Mouse (Mus musculus): ENCODE data around the gene Ppil4. TPM values are rescaled to one million over a fixed set of nuclear protein-coding genes. Genes with fewer than 3 reads are reported as not detected.
A peak's percentile ranks its signal among the peaks of the same experiment; 100 is the strongest.

Ppil4 gene
- polyA plus RNA-seq, 2 experiments, result 21.3 to 34.7 TPM

DNA sequence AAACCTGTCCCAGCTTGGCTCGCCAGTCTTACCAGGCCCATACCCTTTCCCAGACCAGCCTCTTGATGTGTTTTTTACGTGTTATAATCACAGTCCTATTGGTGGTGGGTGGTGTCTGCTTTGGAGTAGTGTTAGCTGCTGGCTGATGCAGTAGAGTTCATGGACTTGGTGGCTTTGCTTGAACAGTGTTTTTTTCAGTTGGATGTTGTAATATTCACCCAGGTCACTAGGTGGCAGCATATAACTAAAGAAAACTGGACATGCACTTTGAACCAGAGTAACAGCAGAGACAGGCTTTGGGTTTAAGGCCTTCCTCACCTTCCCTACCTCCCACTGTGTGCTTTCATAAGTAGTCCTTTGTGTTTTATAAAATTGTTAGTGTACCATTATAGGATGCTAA, 17.2 kb downstream of the Ppil4 start:
- H3K27ac ChIP-seq (replicated peaks; ENCODE audit: low read depth, low read length), result no peak overlapping the region
- H3K27me3 ChIP-seq (ENCODE audit: control insufficient read depth, insufficient read depth, low read length), result no peaks in the 10 kb centered on the region
- DNase-seq (ENCODE audit: low spot score), result peak; percentile 59
- no peaks in the 10 kb centered on the region for H3K9me3 ChIP-seq (ENCODE audit: control insufficient read depth, low read length)
- TF ChIP-seq POLR2A (IDR thresholded peaks at IDR 0.05; ENCODE audit: borderline replicate concordance, extremely low read depth, insufficient read depth, insufficient read length), result no peak
- no peak overlapping the region for H3K4me2 ChIP-seq (replicated peaks; ENCODE audit: low read depth, low read length, severe bottlenecking)
- H3K9ac ChIP-seq (ENCODE audit: low read depth, low read length, severe bottlenecking), result no peak overlapping the region
- WGBS, result 54% methylated on average over 2 of the region's 2 CpGs
- no peaks in the 10 kb centered on the region for H3K4me1 ChIP-seq (ENCODE audit: control insufficient read depth, insufficient read depth, low read length)
- H3K36me3 ChIP-seq (ENCODE audit: control insufficient read depth, insufficient read depth, low read length), result peaks cover 63% of the 10 kb centered on the region
- ATAC-seq (ENCODE audit: low FRiP score, low read depth), result no peak
- H3K4me3 ChIP-seq (replicated peaks; ENCODE audit: low read length), result no peak overlapping the region

DNA sequence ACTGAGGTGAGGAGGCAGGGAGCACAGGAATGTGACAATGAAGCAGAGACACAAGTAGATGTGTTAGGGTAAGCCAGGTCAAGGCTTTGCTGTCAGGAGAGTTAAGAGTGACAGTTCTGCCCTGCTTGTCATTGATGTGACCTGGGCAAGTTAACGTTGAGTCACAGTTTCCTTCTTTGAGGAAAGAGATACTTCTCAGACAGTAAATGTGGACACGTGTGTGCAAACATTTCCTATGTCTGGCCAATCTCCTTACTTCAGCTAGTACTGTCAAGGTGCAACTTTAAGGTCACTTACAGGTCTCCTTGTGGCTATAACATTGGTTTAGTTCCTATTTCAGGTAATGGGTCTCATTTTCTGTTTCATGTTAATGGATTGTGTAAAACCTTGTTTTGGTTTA, 23.8 kb downstream of the Ppil4 start:
- no peaks in the 10 kb centered on the region for H3K4me1 ChIP-seq (ENCODE audit: control insufficient read depth, insufficient read depth, low read length)
- 74% methylated on average over 2 of the region's 2 CpGs for WGBS
- no peak for ATAC-seq (ENCODE audit: low FRiP score, low read depth)

DNA sequence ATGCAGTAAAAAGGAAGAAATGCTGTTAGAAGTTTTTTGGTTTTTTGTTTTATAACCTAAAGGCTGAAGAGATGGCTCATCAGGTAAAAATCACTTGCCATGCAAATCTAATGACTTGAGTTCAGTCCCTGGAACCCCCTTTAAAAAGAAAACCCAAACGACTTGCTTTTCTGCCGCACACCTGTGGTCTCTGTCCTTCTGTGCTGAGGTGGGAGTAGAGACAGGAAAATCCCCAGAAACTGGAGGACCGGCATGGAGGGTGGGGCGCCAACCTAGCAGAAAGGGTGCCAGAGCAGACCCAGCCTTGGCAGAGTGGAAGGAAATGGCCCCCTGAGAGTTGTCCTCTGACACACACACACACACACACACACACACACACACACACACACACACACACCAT, 26.0 kb downstream of the Ppil4 start:
- no peak overlapping the region for H3K9ac ChIP-seq (ENCODE audit: low read depth, low read length, severe bottlenecking)
- no peak for TF ChIP-seq POLR2A (IDR thresholded peaks at IDR 0.05; ENCODE audit: borderline replicate concordance, extremely low read depth, insufficient read depth, insufficient read length)
- peaks cover 68% of the 10 kb centered on the region for H3K36me3 ChIP-seq (ENCODE audit: control insufficient read depth, insufficient read depth, low read length)
- WGBS, result 83% methylated on average over 4 of the region's 4 CpGs
- H3K27ac ChIP-seq (replicated peaks; ENCODE audit: low read depth, low read length), result no peak overlapping the region
- no peak for ATAC-seq (ENCODE audit: low FRiP score, low read depth)
- no peaks in the 10 kb centered on the region for H3K9me3 ChIP-seq (ENCODE audit: control insufficient read depth, low read length)
- no peak overlapping the region for H3K4me3 ChIP-seq (replicated peaks; ENCODE audit: low read length)
- no peaks in the 10 kb centered on the region for H3K4me1 ChIP-seq (ENCODE audit: control insufficient read depth, insufficient read depth, low read length)
- no peak for DNase-seq (ENCODE audit: low spot score)
- H3K4me2 ChIP-seq (replicated peaks; ENCODE audit: low read depth, low read length, severe bottlenecking), result no peak overlapping the region
- no peaks in the 10 kb centered on the region for H3K27me3 ChIP-seq (ENCODE audit: control insufficient read depth, insufficient read depth, low read length)

More for the DNA sequence above, 23.8 kb downstream of the Ppil4 start:
- Histone ChIP-seq H3K36me3 (ENCODE audit: control insufficient read depth, insufficient read depth, low read length) (peaks cover 65% of the 10 kb centered on the region), H3K9ac (ENCODE audit: low read depth, low read length, severe bottlenecking) (no peak overlapping the region), H3K4me2 (replicated peaks; ENCODE audit: low read depth, low read length, severe bottlenecking) (no peak overlapping the region), H3K9me3 (ENCODE audit: control insufficient read depth, low read length) (no peaks in the 10 kb centered on the region), H3K27me3 (ENCODE audit: control insufficient read depth, insufficient read depth, low read length) (no peaks in the 10 kb centered on the region), H3K27ac (replicated peaks; ENCODE audit: low read depth, low read length) (no peak overlapping the region), H3K4me3 (replicated peaks; ENCODE audit: low read length) (no peak overlapping the region)
- no peak for TF ChIP-seq POLR2A (IDR thresholded peaks at IDR 0.05; ENCODE audit: borderline replicate concordance, extremely low read depth, insufficient read depth, insufficient read length)
- DNase-seq (ENCODE audit: low spot score), result no peak

DNA sequence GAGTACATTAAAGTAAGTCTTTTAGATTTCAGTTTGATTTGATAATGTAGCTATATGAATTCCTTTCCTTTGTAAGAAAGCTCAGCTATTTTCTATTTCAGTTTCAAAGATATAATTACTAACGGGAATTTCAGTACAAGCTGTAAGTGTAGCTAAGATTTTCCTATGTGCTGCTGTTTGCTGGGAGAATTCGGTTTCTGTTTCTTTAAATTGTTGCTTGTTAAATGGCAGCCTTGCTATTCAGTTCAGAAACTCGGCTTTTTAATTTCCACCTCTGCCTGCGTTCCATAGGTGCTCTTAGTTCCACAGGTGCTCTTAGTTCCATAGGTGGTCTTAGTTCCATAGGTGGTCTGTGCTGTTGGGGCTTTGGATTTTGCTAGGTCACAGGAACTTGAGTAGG, 26.5 kb downstream of the Ppil4 start:
- 79% methylated on average over 4 of the region's 4 CpGs for WGBS
- H3K4me2 ChIP-seq (replicated peaks; ENCODE audit: low read depth, low read length, severe bottlenecking), result no peak overlapping the region
- H3K27ac ChIP-seq (replicated peaks; ENCODE audit: low read depth, low read length), result no peak overlapping the region
- H3K4me1 ChIP-seq (ENCODE audit: control insufficient read depth, insufficient read depth, low read length), result no peaks in the 10 kb centered on the region
- no peak overlapping the region for H3K9ac ChIP-seq (ENCODE audit: low read depth, low read length, severe bottlenecking)
- no peaks in the 10 kb centered on the region for H3K9me3 ChIP-seq (ENCODE audit: control insufficient read depth, low read length)
- peaks cover 71% of the 10 kb centered on the region for H3K36me3 ChIP-seq (ENCODE audit: control insufficient read depth, insufficient read depth, low read length)
- TF ChIP-seq POLR2A (IDR thresholded peaks at IDR 0.05; ENCODE audit: borderline replicate concordance, extremely low read depth, insufficient read depth, insufficient read length), result no peak
- no peak overlapping the region for H3K4me3 ChIP-seq (replicated peaks; ENCODE audit: low read length)
- no peak for DNase-seq (ENCODE audit: low spot score)
- no peak for ATAC-seq (ENCODE audit: low FRiP score, low read depth)
- no peaks in the 10 kb centered on the region for H3K27me3 ChIP-seq (ENCODE audit: control insufficient read depth, insufficient read depth, low read length)

DNA sequence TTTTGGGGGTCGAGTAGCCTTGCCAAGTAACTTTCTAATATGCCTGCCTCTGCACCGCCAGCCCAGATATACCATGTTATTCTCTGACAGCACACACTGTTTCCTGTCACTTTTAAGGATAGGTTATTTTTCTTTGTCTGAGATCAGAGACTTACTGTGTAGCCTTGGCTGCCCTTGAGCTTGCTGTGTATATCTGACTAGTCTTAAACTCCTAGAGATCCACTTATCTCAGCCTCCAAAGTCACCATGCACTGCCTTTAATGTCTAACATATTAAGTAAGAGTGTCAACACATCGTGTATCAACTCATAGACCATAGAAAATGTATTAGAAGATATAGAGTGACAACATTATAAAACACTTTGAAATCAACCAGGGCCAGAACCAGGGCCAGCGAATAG, 26.9 kb downstream of the Ppil4 start:
- 90% methylated on average over 4 of the region's 4 CpGs for whole genome bisulfite sequencing
- no peak for ATAC-seq (ENCODE audit: low FRiP score, low read depth)
- H3K9me3 ChIP-seq (ENCODE audit: control insufficient read depth, low read length), result no peaks in the 10 kb centered on the region
- no peaks in the 10 kb centered on the region for H3K4me1 ChIP-seq (ENCODE audit: control insufficient read depth, insufficient read depth, low read length)
- H3K4me2 ChIP-seq (replicated peaks; ENCODE audit: low read depth, low read length, severe bottlenecking), result no peak overlapping the region
- no peaks in the 10 kb centered on the region for H3K27me3 ChIP-seq (ENCODE audit: control insufficient read depth, insufficient read depth, low read length)
- H3K9ac ChIP-seq (ENCODE audit: low read depth, low read length, severe bottlenecking), result no peak overlapping the region
- TF ChIP-seq POLR2A (IDR thresholded peaks at IDR 0.05; ENCODE audit: borderline replicate concordance, extremely low read depth, insufficient read depth, insufficient read length), result no peak
- H3K27ac ChIP-seq (replicated peaks; ENCODE audit: low read depth, low read length), result no peak overlapping the region
- H3K36me3 ChIP-seq (ENCODE audit: control insufficient read depth, insufficient read depth, low read length), result peaks cover 67% of the 10 kb centered on the region
- H3K4me3 ChIP-seq (replicated peaks; ENCODE audit: low read length), result no peak overlapping the region
- no peak for DNase-seq (ENCODE audit: low spot score)

DNA sequence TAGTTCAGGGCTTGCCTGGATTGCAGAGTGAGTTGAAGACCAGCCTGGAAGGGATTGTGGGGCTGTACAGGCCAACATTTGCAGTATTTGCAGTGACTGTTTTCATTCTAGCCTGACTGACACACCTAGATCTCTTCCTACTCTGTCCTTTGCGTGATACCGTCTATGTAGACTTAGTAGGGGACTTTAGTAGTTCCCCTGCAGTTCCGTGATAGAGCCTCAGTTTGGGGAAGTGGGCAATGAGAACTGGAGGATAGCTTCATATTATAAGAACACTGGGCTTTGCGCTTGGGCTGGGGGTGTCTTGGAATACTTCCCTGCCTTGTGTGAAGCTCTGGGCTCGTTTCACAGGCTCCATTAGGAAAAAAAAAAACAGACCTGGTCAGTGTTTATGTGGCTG, 27.5 kb downstream of the Ppil4 start:
- Histone ChIP-seq H3K9me3 (ENCODE audit: control insufficient read depth, low read length) (no peaks in the 10 kb centered on the region), H3K4me2 (replicated peaks; ENCODE audit: low read depth, low read length, severe bottlenecking) (no peak overlapping the region), H3K27ac (replicated peaks; ENCODE audit: low read depth, low read length) (no peak overlapping the region), H3K4me1 (ENCODE audit: control insufficient read depth, insufficient read depth, low read length) (no peaks in the 10 kb centered on the region), H3K36me3 (ENCODE audit: control insufficient read depth, insufficient read depth, low read length) (peaks cover 63% of the 10 kb centered on the region), H3K9ac (ENCODE audit: low read depth, low read length, severe bottlenecking) (no peak overlapping the region), H3K4me3 (replicated peaks; ENCODE audit: low read length) (no peak overlapping the region), H3K27me3 (ENCODE audit: control insufficient read depth, insufficient read depth, low read length) (no peaks in the 10 kb centered on the region)
- 89% methylated on average over 5 of the region's 5 CpGs for WGBS
- DNase-seq (ENCODE audit: low spot score) (no peak), ATAC-seq (ENCODE audit: low FRiP score, low read depth) (no peak)
- TF ChIP-seq POLR2A (IDR thresholded peaks at IDR 0.05; ENCODE audit: borderline replicate concordance, extremely low read depth, insufficient read depth, insufficient read length), result no peak

Data from limb, embryonic 14.5 days (tissue).